Mouse (Mus musculus) forebrain, embryonic 13.5 days (tissue): ENCODE measurements around the gene Appl2. TPM values are rescaled to one million over a fixed set of nuclear protein-coding genes. Genes with fewer than 3 reads are reported as not detected.
A peak's percentile ranks its signal among the peaks of the same experiment; 100 is the strongest.

Experiments
- ATAC-seq: fragments of 200-750 bp; cut with Nextera tagmentation; 2 replicates; pipeline ENCODE4 v1.8.0; 2017
- H3K27ac ChIP-seq: fragments of 300-500 bp; sonication (generic); 2 replicates; pipeline ENCODE4 v1.5.1; 2015; ENCODE audit warnings: inconsistent platforms, mild to moderate bottlenecking, moderate library complexity
- H3K27me3 ChIP-seq: fragments of 300-500 bp; sonication (generic); 2 replicates; pipeline ENCODE4 v1.6.1; 2015; ENCODE audit warnings: mild to moderate bottlenecking, inconsistent platforms
- H3K36me3 ChIP-seq: fragments of 300-500 bp; sonication (generic); 2 replicates; pipeline ENCODE4 v1.6.1; 2015; ENCODE audit warnings: mild to moderate bottlenecking, inconsistent platforms; ENCODE audit not compliant: poor library complexity, severe bottlenecking
- H3K4me1 ChIP-seq: fragments of 300-500 bp; sonication (generic); 2 replicates; pipeline ENCODE4 v1.6.1; 2015; ENCODE audit warnings: inconsistent platforms
- H3K4me2 ChIP-seq: fragments of 300-500 bp; sonication (generic); 2 replicates; pipeline ENCODE4 v1.6.1; 2015; ENCODE audit warnings: inconsistent platforms, mild to moderate bottlenecking, moderate library complexity
- H3K4me3 ChIP-seq: fragments of 300-500 bp; sonication (generic); 2 replicates; pipeline ENCODE4 v1.5.1; 2015; ENCODE audit warnings: mild to moderate bottlenecking, inconsistent platforms
- H3K9ac ChIP-seq: fragments of 300-500 bp; sonication (generic); 2 replicates; pipeline ENCODE4 v1.6.1; 2015; ENCODE audit warnings: mild to moderate bottlenecking, inconsistent platforms
- H3K9me3 ChIP-seq: fragments of 300-500 bp; sonication (generic); replicated peaks from 2 replicates; pipeline ENCODE4 v1.6.1; 2016; ENCODE audit warnings: inconsistent platforms
- WGBS: fragments of 180-500 bp; shearing (Covaris S2); methylation state at CpG from one replicate; pipeline ENCODE4 v1.1.7; 2015; 5-methylcytosine and 5-hydroxymethylcytosine counted together
- polyA plus RNA-seq: library from polyadenylated mRNA; unstranded; fragments of >200 nt; fragmentation: Nextera tagmentation; extraction: Ambion mirVana; gene quantifications from 2 replicates; pipeline ENCODE4 v1.2.1, GENCODE M21; 2015

Appl2 gene
- polyA plus RNA-seq, 1 experiment from 2014 or later: 34.5 TPM

- Histone ChIP-seq H3K4me3 (no peak overlapping the region), H3K36me3 (peaks cover 66% of the 10 kb centered on the region), H3K9me3 (no peaks in the 10 kb centered on the region), H3K4me2 (no peak overlapping the region), H3K27ac (no peak overlapping the region), H3K27me3 (no peaks in the 10 kb centered on the region), H3K9ac (no peak overlapping the region), H3K4me1 (peaks cover 7% of the 10 kb centered on the region; the same call in 1 of the 2 replicates)
- no peak for ATAC-seq
- 89% methylated on average over 8 of the region's 8 CpGs for WGBS
Observed at GRCm38 (mm10) chr10:83608596-83608995, 39.9 kb downstream of the Appl2 start.

GRCm38 (mm10) chr10:83607111-83607510, 41.4 kb downstream of the Appl2 start:
- peaks cover 7% of the 10 kb centered on the region; the same call in 1 of the 2 replicates for H3K4me1 ChIP-seq
- H3K9me3 ChIP-seq: no peaks in the 10 kb centered on the region
- no peak overlapping the region for H3K27ac ChIP-seq
- H3K9ac ChIP-seq: no peak overlapping the region
- no peak overlapping the region for H3K4me3 ChIP-seq
- no peak overlapping the region for H3K4me2 ChIP-seq
- WGBS: 93% methylated on average over 3 of the region's 3 CpGs
- H3K27me3 ChIP-seq: no peaks in the 10 kb centered on the region
- ATAC-seq: no peak
- peaks cover 61% of the 10 kb centered on the region for H3K36me3 ChIP-seq

- H3K4me1 ChIP-seq: peaks cover 7% of the 10 kb centered on the region; the same call in 1 of the 2 replicates
- H3K9ac ChIP-seq: no peak overlapping the region
- no peaks in the 10 kb centered on the region for H3K27me3 ChIP-seq
- ATAC-seq: no peak
- 45% methylated on average over 8 of the region's 8 CpGs for WGBS
- H3K36me3 ChIP-seq: peaks cover 61% of the 10 kb centered on the region
- peak overlapping the region; percentile 14; the same call in 1 of the 2 replicates for H3K27ac ChIP-seq
- no peak overlapping the region for H3K4me2 ChIP-seq
- H3K4me3 ChIP-seq: no peak overlapping the region
- no peaks in the 10 kb centered on the region for H3K9me3 ChIP-seq
Observed at GRCm38 (mm10) chr10:83605637-83606183, 42.8 kb downstream of the Appl2 start.

- ATAC-seq: no peak
- H3K9ac ChIP-seq: no peak overlapping the region
- H3K9me3 ChIP-seq: no peaks in the 10 kb centered on the region
- no peak overlapping the region for H3K4me3 ChIP-seq
- no peaks in the 10 kb centered on the region for H3K27me3 ChIP-seq
- no peak overlapping the region for H3K27ac ChIP-seq
- H3K4me1 ChIP-seq: peaks cover 7% of the 10 kb centered on the region; the same call in 1 of the 2 replicates
- H3K36me3 ChIP-seq: peaks cover 58% of the 10 kb centered on the region
- H3K4me2 ChIP-seq: no peak overlapping the region
- WGBS: 87% methylated on average over 10 of the region's 10 CpGs
Observed at GRCm38 (mm10) chr10:83603956-83604564, 44.5 kb downstream of the Appl2 start.

- H3K27ac ChIP-seq: no peak overlapping the region
- H3K27me3 ChIP-seq: no peaks in the 10 kb centered on the region
- 91% methylated on average over 11 of the region's 11 CpGs for WGBS
- no peak overlapping the region for H3K4me3 ChIP-seq
- peaks cover 4% of the 10 kb centered on the region; the same call in 1 of the 2 replicates for H3K4me1 ChIP-seq
- peaks cover 54% of the 10 kb centered on the region for H3K36me3 ChIP-seq
- ATAC-seq: no peak
- no peaks in the 10 kb centered on the region for H3K9me3 ChIP-seq
- H3K4me2 ChIP-seq: no peak overlapping the region
- no peak overlapping the region for H3K9ac ChIP-seq
Observed at GRCm38 (mm10) chr10:83600650-83601049, 47.9 kb downstream of the Appl2 start.

- Histone ChIP-seq H3K4me2 (no peak overlapping the region), H3K9me3 (no peaks in the 10 kb centered on the region), H3K4me1 (no peaks in the 10 kb centered on the region), H3K9ac (no peak overlapping the region), H3K4me3 (no peak overlapping the region), H3K27me3 (no peaks in the 10 kb centered on the region), H3K36me3 (peaks cover 71% of the 10 kb centered on the region), H3K27ac (no peak overlapping the region)
- no peak for ATAC-seq
- 95% methylated on average over 5 of the region's 5 CpGs for WGBS
Observed at GRCm38 (mm10) chr10:83594526-83594925, 54.0 kb downstream of the Appl2 start.

GRCm38 (mm10) chr10:83592616-83593015, 55.9 kb downstream of the Appl2 start:
- H3K27me3 ChIP-seq: no peaks in the 10 kb centered on the region
- peaks cover 74% of the 10 kb centered on the region for H3K36me3 ChIP-seq
- no peak for ATAC-seq
- H3K4me1 ChIP-seq: no peaks in the 10 kb centered on the region
- H3K9me3 ChIP-seq: no peaks in the 10 kb centered on the region
- 93% methylated on average over 7 of the region's 7 CpGs for WGBS
- no peak overlapping the region for H3K27ac ChIP-seq
- H3K9ac ChIP-seq: no peak overlapping the region
- no peak overlapping the region for H3K4me2 ChIP-seq
- H3K4me3 ChIP-seq: no peak overlapping the region

GRCm38 (mm10) chr10:83590801-83591200, 57.7 kb downstream of the Appl2 start:
- Histone ChIP-seq H3K4me1 (no peaks in the 10 kb centered on the region), H3K9ac (no peak overlapping the region), H3K4me3 (no peak overlapping the region), H3K9me3 (no peaks in the 10 kb centered on the region), H3K27me3 (no peaks in the 10 kb centered on the region), H3K36me3 (peaks cover 83% of the 10 kb centered on the region), H3K27ac (no peak overlapping the region), H3K4me2 (no peak overlapping the region)
- no peak for ATAC-seq
- 85% methylated on average over 6 of the region's 6 CpGs for WGBS

- H3K36me3 ChIP-seq: peaks cover 84% of the 10 kb centered on the region
- 95% methylated on average over 7 of the region's 7 CpGs for WGBS
Observed at GRCm38 (mm10) chr10:83565449-83566441, 82.8 kb downstream of the Appl2 start.

GRCm38 (mm10) chr10:83563005-83563404, 85.5 kb downstream of the Appl2 start:
- ATAC-seq: no peak
- Histone ChIP-seq H3K4me2 (no peak overlapping the region), H3K9ac (no peak overlapping the region), H3K36me3 (peaks cover 86% of the 10 kb centered on the region), H3K4me3 (no peak overlapping the region), H3K9me3 (no peaks in the 10 kb centered on the region), H3K4me1 (no peaks in the 10 kb centered on the region), H3K27me3 (no peaks in the 10 kb centered on the region), H3K27ac (no peak overlapping the region)

More at GRCm38 (mm10) chr10:83565449-83566441, 82.8 kb downstream of the Appl2 start:
- Histone ChIP-seq H3K4me2 (no peak overlapping the region), H3K4me3 (no peak overlapping the region), H3K9me3 (no peaks in the 10 kb centered on the region), H3K27me3 (no peaks in the 10 kb centered on the region), H3K27ac (no peak overlapping the region), H3K9ac (no peak overlapping the region), H3K4me1 (no peaks in the 10 kb centered on the region)
- no peak for ATAC-seq
